Mouse (Mus musculus) bone marrow macrophage, adult 2 months (primary cell): Measurements from ENCODE around the gene Rasl11b.

Source experiments
- CTCF ChIP-seq: IDR thresholded peaks from 2 replicates; pipeline ENCODE4 v1.5.1; 2012; ENCODE audit warnings: low read depth, mild to moderate bottlenecking, low read length, moderate library complexity
- POLR2A ChIP-seq: IDR thresholded peaks from 2 replicates; pipeline ENCODE4 v1.6.1; 2012; ENCODE audit warnings: mild to moderate bottlenecking, low read depth, low read length, borderline replicate concordance

DNA sequence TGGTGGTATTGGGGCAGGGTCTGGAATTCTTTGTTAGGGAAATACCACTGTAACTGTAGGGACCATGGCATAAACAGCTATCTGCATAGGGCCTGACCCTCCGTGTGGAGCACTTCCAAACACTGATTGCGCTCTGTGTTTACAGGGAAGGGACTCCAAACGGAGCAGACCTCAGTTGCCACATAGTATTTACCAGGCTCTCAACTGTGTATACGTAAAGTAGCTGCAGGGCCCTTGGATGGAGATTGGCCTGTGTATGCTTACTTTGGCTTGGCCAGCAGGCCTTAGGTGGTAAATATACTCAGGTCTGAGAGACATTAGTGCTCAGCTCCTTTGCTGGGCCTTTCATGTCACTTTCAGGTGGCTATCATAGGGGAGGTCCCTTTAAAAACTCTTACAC is 7.4 kb downstream of the Rasl11b start:
- TF ChIP-seq CTCF: no peak
- no peak for TF ChIP-seq POLR2A
